Mouse (Mus musculus) midbrain, embryonic 11.5 days (tissue): ENCODE results near the gene Vps25. TPM values are rescaled to one million over a fixed set of nuclear protein-coding genes. Genes with fewer than 3 reads are reported as not detected.

Experiments
- ATAC-seq: fragments of 200-750 bp; cut with Nextera tagmentation; 2 replicates; pipeline ENCODE4 v1.8.0; 2017; ENCODE audit warnings: moderate TSS enrichment, moderate library complexity; ENCODE audit not compliant: low FRiP score
- DNase-seq: peaks from one replicate; pipeline ENCODE4 v3.0.0; 2015; ENCODE audit warnings: low spot score; ENCODE audit errors: missing footprints
- H3K27ac ChIP-seq: fragments of 300-500 bp; sonication (generic); 2 replicates; pipeline ENCODE4 v1.5.1; 2014; ENCODE audit warnings: low read depth, low read length
- H3K27me3 ChIP-seq: fragments of 300-500 bp; sonication (generic); 2 replicates; pipeline ENCODE4 v1.6.1; 2014; ENCODE audit warnings: mild to moderate bottlenecking, low read length, moderate library complexity, mixed read lengths; ENCODE audit not compliant: control insufficient read depth, insufficient read depth
- H3K36me3 ChIP-seq: fragments of 300-500 bp; sonication (generic); 2 replicates; pipeline ENCODE4 v1.6.1; 2014; ENCODE audit warnings: mild to moderate bottlenecking, low read length, moderate library complexity, mixed read lengths; ENCODE audit not compliant: control insufficient read depth, insufficient read depth
- H3K4me1 ChIP-seq: fragments of 300-500 bp; sonication (generic); 2 replicates; pipeline ENCODE4 v1.6.1; 2014; ENCODE audit warnings: low read length; ENCODE audit not compliant: control insufficient read depth, insufficient read depth
- H3K4me2 ChIP-seq: fragments of 300-500 bp; sonication (generic); 2 replicates; pipeline ENCODE4 v1.6.1; 2014; ENCODE audit warnings: mild to moderate bottlenecking, moderate library complexity
- H3K4me3 ChIP-seq: fragments of 300-500 bp; sonication (generic); 2 replicates; pipeline ENCODE4 v1.5.1; 2014; ENCODE audit warnings: low read depth, low read length
- H3K9ac ChIP-seq: fragments of 300-500 bp; sonication (generic); 2 replicates; pipeline ENCODE4 v1.6.1; 2014; ENCODE audit warnings: low read length
- H3K9me3 ChIP-seq: fragments of 300-500 bp; sonication (generic); 2 replicates; pipeline ENCODE4 v1.6.1; 2016; ENCODE audit warnings: low read length; ENCODE audit not compliant: control insufficient read depth
- WGBS: fragments of 180-500 bp; shearing (Covaris S2); extraction: QIAGEN DNeasy Blood & Tissue Kit; methylation state at CpG from one replicate; pipeline ENCODE4 v1.1.7; 2014; 5-methylcytosine and 5-hydroxymethylcytosine counted together
- polyA plus RNA-seq: library from polyadenylated mRNA; unstranded; fragments of >200 nt; fragmentation: Nextera tagmentation; extraction: Ambion mirVana; gene quantifications from 2 replicates; pipeline ENCODE4 v1.2.1, GENCODE M21; 2014

Vps25 gene
- polyA plus RNA-seq, 1 experiment from 2014 or later, result 130 TPM

DNA sequence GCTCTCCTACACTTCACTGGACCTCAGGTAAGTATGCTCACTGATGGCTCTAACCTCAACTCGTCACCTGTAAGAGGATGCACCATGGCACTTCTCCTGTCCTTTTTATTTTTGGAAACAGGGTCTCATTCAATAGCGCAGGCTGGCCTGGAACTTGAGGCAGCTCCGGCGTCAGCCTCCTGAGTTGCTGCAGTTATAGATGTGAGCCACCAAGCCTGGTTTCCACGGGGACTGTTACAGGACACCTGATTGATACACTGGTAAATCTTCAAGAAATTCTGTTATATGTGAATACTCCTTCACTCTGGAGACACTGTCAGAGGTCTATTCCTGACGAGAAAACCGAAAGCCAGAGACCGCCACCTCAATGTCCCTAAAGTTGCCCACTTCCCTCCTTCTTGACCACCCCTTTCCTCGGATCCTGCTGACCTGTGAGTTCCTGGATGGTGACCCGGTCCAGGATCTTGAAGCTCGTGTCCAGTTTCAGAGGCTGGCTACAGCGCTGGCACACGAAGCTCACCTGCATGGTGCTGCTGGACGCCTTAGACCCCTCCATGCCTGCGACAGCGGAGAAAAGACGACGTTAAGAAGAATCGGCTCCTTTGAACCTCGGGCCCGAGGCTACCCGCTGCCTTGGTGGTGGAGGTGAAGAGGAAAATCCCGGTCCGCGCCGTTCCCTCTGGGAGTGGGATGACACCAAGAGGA lies 47.9 kb downstream of the Vps25 start:
- DNase-seq (no peak), ATAC-seq (no peak; the same call in none of the 2 replicates)
- Histone ChIP-seq H3K9me3 (no peaks in the 10 kb centered on the region), H3K4me2 (peak overlapping the region; percentile 98), H3K9ac (peak overlapping the region; percentile 82), H3K27me3 (no peaks in the 10 kb centered on the region), H3K27ac (no peak overlapping the region), H3K4me3 (peak overlapping the region; percentile 74), H3K36me3 (peaks cover 6% of the 10 kb centered on the region; the same call in 1 of the 2 replicates), H3K4me1 (peaks cover 13% of the 10 kb centered on the region)
- 14% methylated on average over 26 of the region's 26 CpGs for WGBS

DNA sequence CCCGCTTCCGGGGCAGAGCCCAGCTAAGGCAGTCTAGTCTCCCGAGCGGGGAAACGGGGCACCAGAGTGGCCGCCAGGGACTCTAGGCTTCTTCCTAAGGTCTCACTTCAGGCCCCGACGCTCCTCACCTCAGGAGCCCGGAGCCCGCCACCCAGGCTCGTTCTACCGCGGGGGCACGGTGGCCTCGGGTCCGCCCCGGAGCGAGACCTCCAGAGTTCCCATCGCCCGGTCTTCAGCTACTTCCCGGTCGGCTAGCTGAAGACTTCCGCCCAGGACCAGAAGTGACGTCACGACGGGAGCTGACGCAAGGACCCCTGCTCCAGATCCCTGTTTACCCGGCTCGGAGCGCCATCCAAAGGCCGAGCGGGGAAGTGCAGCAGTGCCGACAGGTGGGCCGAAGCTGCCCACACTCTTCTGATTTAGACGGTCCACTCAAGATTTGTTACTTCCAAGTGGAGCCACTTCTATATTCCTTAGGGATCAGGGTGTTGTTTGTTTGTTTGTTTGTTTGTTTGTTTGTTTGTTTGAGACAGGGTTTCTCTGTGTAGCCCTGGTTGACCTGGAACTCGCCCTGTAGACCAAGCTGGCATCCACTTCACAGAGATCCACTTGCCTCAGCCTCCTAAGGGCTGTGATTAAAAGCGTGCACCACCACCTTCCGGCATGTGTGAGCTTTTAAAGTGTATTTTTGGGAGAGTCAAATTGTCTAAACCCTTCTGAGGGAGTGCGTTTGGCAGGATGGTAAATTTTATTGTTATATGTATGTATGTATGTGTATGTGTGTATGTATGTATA lies 48.7 kb downstream of the Vps25 start, which contains the start of gene Becn1:
TSS of gene Becn1 (minus strand) at position 283 of the 795 bp plus-strand sequence.
- ATAC-seq (peak; percentile 94), DNase-seq (peak; percentile 100)
- Histone ChIP-seq H3K27ac (no peak within 1 kb of the TSS), H3K9ac (peak within 1 kb of the TSS; percentile 82), H3K4me3 (peak within 1 kb of the TSS; percentile 74), H3K36me3 (peaks cover 6% of the 10 kb centered on the region; the same call in 1 of the 2 replicates), H3K27me3 (no peaks in the 10 kb centered on the region), H3K4me2 (peak within 1 kb of the TSS; percentile 98), H3K9me3 (no peaks in the 10 kb centered on the region), H3K4me1 (peaks cover 13% of the 10 kb centered on the region)
- WGBS, result 7% methylated on average over 39 of the region's 39 CpGs

DNA sequence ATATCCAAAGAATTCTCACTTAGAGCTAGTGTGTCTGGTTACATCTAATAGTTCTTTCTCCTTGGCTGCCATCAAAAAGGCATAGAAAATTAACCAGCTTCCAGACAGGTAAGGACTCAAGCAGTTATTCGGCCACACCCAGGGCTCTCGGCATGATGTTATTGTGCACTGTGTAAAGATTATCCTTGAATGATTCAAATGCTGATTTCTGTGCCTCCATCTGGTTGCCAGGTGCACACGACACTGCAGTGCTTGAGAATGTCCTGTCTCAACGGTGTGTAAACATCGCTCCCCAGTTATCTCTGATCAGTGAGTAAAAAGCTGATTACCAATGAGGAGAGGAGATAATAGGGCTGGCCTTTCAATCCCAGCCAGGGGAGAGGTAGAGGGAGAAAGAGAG lies 54.2 kb downstream of the Vps25 start:
- H3K9me3 ChIP-seq, result no peaks in the 10 kb centered on the region
- no peak overlapping the region for H3K4me2 ChIP-seq
- H3K4me1 ChIP-seq, result no peaks in the 10 kb centered on the region
- H3K36me3 ChIP-seq, result no peaks in the 10 kb centered on the region
- ATAC-seq, result no peak
- no peak overlapping the region for H3K4me3 ChIP-seq
- H3K27me3 ChIP-seq, result no peaks in the 10 kb centered on the region
- WGBS, result 39% methylated on average over 5 of the region's 5 CpGs
- DNase-seq, result peak; percentile 74
- no peak overlapping the region for H3K9ac ChIP-seq
- no peak overlapping the region for H3K27ac ChIP-seq

Other genes starting within 250 kb of the Vps25 start
- 42.5 and 45.9 TPM in 2 replicates for gene Atp6v0a1, start 244.3 kb upstream of the Vps25 start, polyA plus RNA-seq
- gene Naglu, start 183.7 kb upstream of the Vps25 start, polyA plus RNA-seq, result 6.0 and 6.9 TPM in 2 replicates
- 0.10 TPM in 1 of 2 replicates, not detected in the other for gene Hsd17b1, start 175.3 kb upstream of the Vps25 start, polyA plus RNA-seq
- gene Coasy, start 171.1 kb upstream of the Vps25 start, polyA plus RNA-seq, result 53.2 and 53.3 TPM in 2 replicates
- 38.0 and 47.0 TPM in 2 replicates for gene Mlx, start 166.4 kb upstream of the Vps25 start, polyA plus RNA-seq
- 57.0 and 64.8 TPM in 2 replicates for gene Psmc3ip, start 158.3 kb upstream of the Vps25 start, polyA plus RNA-seq
- 11.0 and 11.4 TPM in 2 replicates for gene Retreg3, start 133.8 kb upstream of the Vps25 start, polyA plus RNA-seq
- 96.3 and 108 TPM in 2 replicates for gene Tubg1, start 133.8 kb upstream of the Vps25 start, polyA plus RNA-seq
- gene Tubg2, start 97.8 kb upstream of the Vps25 start, polyA plus RNA-seq, result 3.4 and 5.1 TPM in 2 replicates
- gene Cntnap1, start 83.2 kb upstream of the Vps25 start, polyA plus RNA-seq, result 0.30 and 0.32 TPM in 2 replicates
- gene Plekhh3, start 82.4 kb upstream of the Vps25 start, polyA plus RNA-seq, result 5.8 and 7.2 TPM in 2 replicates
- not detected in 2 replicates for gene Ccr10, start 78.3 kb upstream of the Vps25 start, polyA plus RNA-seq
- gene Ezh1, start 27.2 kb upstream of the Vps25 start, polyA plus RNA-seq, result 10.4 and 10.6 TPM in 2 replicates
- gene Ramp2, start 7.7 kb upstream of the Vps25 start, polyA plus RNA-seq, result 65.6 and 73.4 TPM in 2 replicates
- 4.8 and 5.2 TPM in 2 replicates for gene Wnk4, start 6.9 kb downstream of the Vps25 start, polyA plus RNA-seq
- gene Cntd1, start 25.3 kb downstream of the Vps25 start, polyA plus RNA-seq, result 1.4 and 1.7 TPM in 2 replicates
- 213 and 220 TPM in 2 replicates for gene Coa3, start 25.4 kb downstream of the Vps25 start, polyA plus RNA-seq
- gene Becn1, start 48.6 kb downstream of the Vps25 start, polyA plus RNA-seq, result 163 and 179 TPM in 2 replicates
- 146 and 154 TPM in 2 replicates for gene Psme3, start 62.5 kb downstream of the Vps25 start, polyA plus RNA-seq
- gene Aoc2, start 71.4 kb downstream of the Vps25 start, polyA plus RNA-seq, result 1.3 and 1.4 TPM in 2 replicates
- gene Aoc3, start 76.9 kb downstream of the Vps25 start, polyA plus RNA-seq, result not detected in 2 replicates
- gene G6pc, start 113.9 kb downstream of the Vps25 start, polyA plus RNA-seq, result not detected in 2 replicates
- gene Aarsd1, start 163.9 kb downstream of the Vps25 start, polyA plus RNA-seq, result 83.0 and 91.1 TPM in 2 replicates
- 7.6 and 9.9 TPM in 2 replicates for gene Gm27029, start 171.1 kb downstream of the Vps25 start, polyA plus RNA-seq
- gene Rundc1, start 171.4 kb downstream of the Vps25 start, polyA plus RNA-seq, result 12.6 and 15.0 TPM in 2 replicates
- 1.7 and 2.4 TPM in 2 replicates for gene Ptges3l, start 171.6 kb downstream of the Vps25 start, polyA plus RNA-seq
- 385 and 399 TPM in 2 replicates for gene Rpl27, start 188.6 kb downstream of the Vps25 start, polyA plus RNA-seq
- gene Ifi35, start 194.7 kb downstream of the Vps25 start, polyA plus RNA-seq, result 2.7 and 4.1 TPM in 2 replicates
- gene Rnd2, start 211.3 kb downstream of the Vps25 start, polyA plus RNA-seq, result 35.5 and 37.5 TPM in 2 replicates
- 43.5 and 47.6 TPM in 2 replicates for gene Vat1, start 212.5 kb downstream of the Vps25 start, polyA plus RNA-seq